25 mouse cellular contexts compared by ENCODE assay signal in the genomic region with DNA sequence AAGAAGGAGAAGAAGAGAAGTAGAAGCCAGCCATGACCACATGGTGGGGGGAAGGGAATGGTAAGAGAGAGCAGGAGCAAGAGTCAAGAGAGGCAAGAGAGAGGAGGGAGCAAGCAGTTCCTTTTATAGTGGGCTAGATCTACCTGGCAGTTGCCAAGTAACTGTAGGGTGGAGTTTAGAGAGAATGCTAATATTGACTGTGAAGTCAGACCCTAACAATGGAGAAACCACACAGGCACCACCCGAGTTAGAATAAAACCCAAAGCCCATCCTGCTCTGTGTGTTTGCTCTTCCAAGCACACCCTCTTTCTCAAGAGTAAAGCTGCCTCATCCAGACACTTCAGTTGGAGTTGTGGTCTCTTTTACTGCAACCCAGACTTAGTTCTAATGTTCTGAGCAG. TPM values are rescaled to one million over a fixed set of nuclear protein-coding genes. Genes with fewer than 3 reads are reported as not detected.
DNase-seq lines count a peak whose midpoint lies in the region; ATAC-seq and TF ChIP-seq lines count a peak whose summit lies in the region.
"Had no signal": no experiment of that assay in that cellular context is flagged by ENCODE, and none has a peak within 500 bp of the region (broad histone marks: within the 10 kb centered on the region; RNA-seq: fewer than 3 reads in every experiment).

No protein-coding gene starts in this region.

- H3K4me2 ChIP-seq in lung, embryonic 14.5 days, result no peak overlapping the region
- no peak overlapping the region for H3K4me2 ChIP-seq in stomach, embryonic 14.5 days (replicated peaks; ENCODE audit: low read depth, low read length)
- no peak overlapping the region for H3K4me2 ChIP-seq in stomach, embryonic 15.5 days
- H3K4me2 ChIP-seq in kidney, embryonic 16.5 days (replicated peaks; ENCODE audit: low read depth, low read length), result no peak overlapping the region
- H3K4me2 ChIP-seq: embryonic facial prominence, embryonic 12.5 days; embryonic facial prominence, embryonic 15.5 days; forebrain, embryonic 12.5 days had no signal

- H3K4me3 ChIP-seq in lung, embryonic 14.5 days (ENCODE audit: low read depth, low read length), result no peak overlapping the region
- no peak overlapping the region for H3K4me3 ChIP-seq in stomach, embryonic 14.5 days (ENCODE audit: low read depth, low read length)
- H3K4me3 ChIP-seq in stomach, embryonic 15.5 days (replicated peaks), result no peak overlapping the region
- H3K4me3 ChIP-seq in kidney, embryonic 16.5 days (ENCODE audit: low read length), result no peak overlapping the region
- H3K4me3 ChIP-seq: embryonic facial prominence, embryonic 12.5 days; embryonic facial prominence, embryonic 15.5 days; erythroblast, embryonic 14.5 days; forebrain, embryonic 10.5 days; forebrain, embryonic 12.5 days had no signal

- 67% methylated on average over 1 of the region's 1 CpGs for WGBS in lung, embryonic 14.5 days
- 48% methylated on average over 1 of the region's 1 CpGs for WGBS in stomach, embryonic 14.5 days
- WGBS in stomach, embryonic 15.5 days, result 52% methylated on average over 1 of the region's 1 CpGs
- 87% methylated on average over 1 of the region's 1 CpGs for WGBS in kidney, embryonic 16.5 days

- H3K9me3 ChIP-seq in lung, embryonic 14.5 days (ENCODE audit: low read depth, low read length), result no peaks in the 10 kb centered on the region
- no peaks in the 10 kb centered on the region for H3K9me3 ChIP-seq in stomach, embryonic 14.5 days (ENCODE audit: control insufficient read depth, low read depth, low read length)
- H3K9me3 ChIP-seq in stomach, embryonic 15.5 days, result no peaks in the 10 kb centered on the region
- H3K9me3 ChIP-seq in kidney, embryonic 16.5 days (ENCODE audit: low read length), result no peaks in the 10 kb centered on the region
- H3K9me3 ChIP-seq: embryonic facial prominence, embryonic 12.5 days; embryonic facial prominence, embryonic 15.5 days; forebrain, embryonic 10.5 days; forebrain, embryonic 12.5 days had no signal

- ATAC-seq in lung, embryonic 14.5 days (ENCODE audit: insufficient read depth), result peak; percentile 38; the same call in 1 of the 2 replicates
- ATAC-seq in stomach, embryonic 14.5 days (ENCODE audit: insufficient number of reproducible peaks, insufficient read depth, low FRiP score, low read depth), result peak; percentile 71; the same call in 1 of the 2 replicates
- peak; percentile 58; the same call in 1 of the 2 replicates for ATAC-seq in stomach, embryonic 15.5 days (ENCODE audit: insufficient read depth, low FRiP score, low read depth)
- no peak for ATAC-seq in kidney, embryonic 16.5 days (ENCODE audit: low FRiP score, low TSS enrichment)
- ATAC-seq: forebrain, embryonic 14.5 days; forebrain, embryonic 16.5 days had no signal

- no peak overlapping the region for H3K9ac ChIP-seq in lung, embryonic 14.5 days
- H3K9ac ChIP-seq in stomach, embryonic 14.5 days (replicated peaks; ENCODE audit: low read depth, low read length), result no peak overlapping the region
- H3K9ac ChIP-seq in stomach, embryonic 15.5 days, result no peak overlapping the region
- H3K9ac ChIP-seq in kidney, embryonic 16.5 days (replicated peaks; ENCODE audit: low read length), result no peak overlapping the region
- H3K9ac ChIP-seq: embryonic facial prominence, embryonic 12.5 days; embryonic facial prominence, embryonic 15.5 days; forebrain, embryonic 12.5 days had no signal

- DNase-seq in lung, embryonic 14.5 days, result no peak
- DNase-seq in lung, postnatal 4 days, result no peak
- DNase-seq in kidney, adult 9 months, result no peak
- DNase-seq: adrenal gland, adult 2 months; adrenal gland, postnatal 10 days; adrenal gland, postnatal 25 days; cerebellum, adult 11 months; cerebellum, adult 18-20 months; cerebellum, adult 8-10 months; cerebellum, adult 9-11 months; cerebellum, postnatal 14 days; cerebellum, postnatal 36 days; embryo, embryonic 11 days had no signal

- no peak overlapping the region for H3K27ac ChIP-seq in lung, embryonic 14.5 days (ENCODE audit: low read depth)
- H3K27ac ChIP-seq in stomach, embryonic 14.5 days (ENCODE audit: low read length), result no peak overlapping the region
- H3K27ac ChIP-seq in stomach, embryonic 15.5 days, result no peak overlapping the region
- H3K27ac ChIP-seq in kidney, embryonic 16.5 days (ENCODE audit: low read length), result no peak overlapping the region
- H3K27ac ChIP-seq: embryonic facial prominence, embryonic 12.5 days; embryonic facial prominence, embryonic 15.5 days; forebrain, embryonic 10.5 days; forebrain, embryonic 12.5 days had no signal

- TF ChIP-seq CTCF in lung, embryonic 14.5 days (IDR thresholded peaks at IDR 0.05; ENCODE audit: low read depth), result no peak

- H3K27me3 ChIP-seq in lung, embryonic 14.5 days (ENCODE audit: insufficient read depth, low read length), result no peaks in the 10 kb centered on the region
- no peaks in the 10 kb centered on the region for H3K27me3 ChIP-seq in stomach, embryonic 14.5 days (ENCODE audit: control insufficient read depth, insufficient read depth, low read length)
- H3K27me3 ChIP-seq in stomach, embryonic 15.5 days (replicated peaks), result no peaks in the 10 kb centered on the region
- H3K27me3 ChIP-seq in kidney, embryonic 16.5 days (ENCODE audit: insufficient read depth, low read length), result no peaks in the 10 kb centered on the region
- H3K27me3 ChIP-seq: embryonic facial prominence, embryonic 12.5 days; embryonic facial prominence, embryonic 15.5 days; forebrain, embryonic 12.5 days had no signal

- no peaks in the 10 kb centered on the region for H3K4me1 ChIP-seq in lung, embryonic 14.5 days (ENCODE audit: insufficient read depth)
- H3K4me1 ChIP-seq in stomach, embryonic 14.5 days (ENCODE audit: control insufficient read depth, insufficient read depth, low read length), result no peaks in the 10 kb centered on the region
- H3K4me1 ChIP-seq in stomach, embryonic 15.5 days, result no peaks in the 10 kb centered on the region
- no peaks in the 10 kb centered on the region for H3K4me1 ChIP-seq in kidney, embryonic 16.5 days (ENCODE audit: insufficient read depth, low read length)
- H3K4me1 ChIP-seq: embryonic facial prominence, embryonic 12.5 days; embryonic facial prominence, embryonic 15.5 days; forebrain, embryonic 10.5 days; forebrain, embryonic 12.5 days had no signal

- H3K36me3 ChIP-seq in lung, embryonic 14.5 days (ENCODE audit: insufficient read depth), result no peaks in the 10 kb centered on the region
- no peaks in the 10 kb centered on the region for H3K36me3 ChIP-seq in stomach, embryonic 14.5 days (ENCODE audit: control insufficient read depth, insufficient read depth, low read length)
- no peaks in the 10 kb centered on the region for H3K36me3 ChIP-seq in stomach, embryonic 15.5 days
- H3K36me3 ChIP-seq in kidney, embryonic 16.5 days (ENCODE audit: insufficient read depth, low read length), result no peaks in the 10 kb centered on the region
- H3K36me3 ChIP-seq: embryonic facial prominence, embryonic 12.5 days; embryonic facial prominence, embryonic 15.5 days; forebrain, embryonic 10.5 days; forebrain, embryonic 12.5 days had no signal

RNA-seq across cellular contexts. Expression of gene Mepe, which starts 11.1 kb away (rescaled TPM):
- not detected in 2 replicates for polyA plus RNA-seq in lung, embryonic 14.5 days (2014; fragmentation: Nextera tagmentation; extraction: Ambion mirVana)
- not detected in 2 replicates for polyA plus RNA-seq in stomach, embryonic 14.5 days (2014; fragmentation: Nextera tagmentation; extraction: Ambion mirVana)
- polyA plus RNA-seq in stomach, embryonic 15.5 days (2015; fragmentation: Nextera tagmentation; extraction: Ambion mirVana), result not detected in 2 replicates
- not detected in 2 replicates for polyA plus RNA-seq in kidney, embryonic 16.5 days (2015; fragmentation: Nextera tagmentation; extraction: Ambion mirVana)
- polyA plus RNA-seq: adrenal gland, adult 2 months; brain, embryonic 14.5 days; C2C12; embryonic facial prominence, embryonic 12.5 days; erythroblast, embryonic 14.5 days; forebrain, embryonic 10.5 days; forebrain, embryonic 12.5 days; forebrain, embryonic 14.5 days; forebrain, embryonic 16.5 days had no signal

RNA-seq across cellular contexts. Expression of gene Ibsp, which starts 15.1 kb away (rescaled TPM):
- 3.0 and 3.9 TPM in 2 replicates for polyA plus RNA-seq in lung, embryonic 14.5 days (2014; fragmentation: Nextera tagmentation; extraction: Ambion mirVana)
- polyA plus RNA-seq in stomach, embryonic 14.5 days (2014; fragmentation: Nextera tagmentation; extraction: Ambion mirVana), result 0.12 and 0.15 TPM in 2 replicates
- 0.10 and 0.22 TPM in 2 replicates for polyA plus RNA-seq in stomach, embryonic 15.5 days (2015; fragmentation: Nextera tagmentation; extraction: Ambion mirVana)
- polyA plus RNA-seq in kidney, embryonic 16.5 days (2015; fragmentation: Nextera tagmentation; extraction: Ambion mirVana), result 0.32 and 1.1 TPM in 2 replicates
- polyA plus RNA-seq: adrenal gland, adult 2 months; C2C12; erythroblast, embryonic 14.5 days; forebrain, embryonic 10.5 days; forebrain, embryonic 12.5 days had no signal
